Mouse (Mus musculus) layer of hippocampus, adult 8-10 months (tissue): ENCODE measurements at regions not wholly inside any gene's neighbourhood (a gene's known extent, or its start where the extent isn't known, plus 50 kb on each side); places are given as distances from the start of the nearest gene placed in this dataset.

Source experiments
- DNase-seq, 2 experiments: peaks; one replicate each; pipeline ENCODE4 v3.0.0; 2022; ENCODE audit warnings: low spot score in 2 of 2

DNA sequence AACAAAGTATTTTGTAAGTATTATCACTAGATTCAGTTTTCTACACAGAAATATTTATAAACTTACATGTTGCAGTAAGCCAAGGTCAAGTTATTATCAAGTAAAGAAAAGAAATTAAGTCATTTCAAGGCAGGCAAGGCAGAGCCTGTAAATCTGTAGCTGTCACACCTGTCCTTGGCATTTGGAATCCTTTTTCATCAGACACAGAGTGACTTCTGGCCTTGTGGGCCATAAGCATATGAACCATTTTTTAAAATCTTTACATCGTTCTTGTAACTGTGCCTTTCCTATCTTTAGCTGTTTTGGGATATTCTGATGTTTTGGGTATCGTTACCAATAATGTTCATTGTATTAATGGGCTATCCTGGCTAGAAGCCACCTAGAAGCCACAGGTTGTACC, 76.7 kb upstream of the Frmd4a start:
- DNase-seq: no peak

DNA sequence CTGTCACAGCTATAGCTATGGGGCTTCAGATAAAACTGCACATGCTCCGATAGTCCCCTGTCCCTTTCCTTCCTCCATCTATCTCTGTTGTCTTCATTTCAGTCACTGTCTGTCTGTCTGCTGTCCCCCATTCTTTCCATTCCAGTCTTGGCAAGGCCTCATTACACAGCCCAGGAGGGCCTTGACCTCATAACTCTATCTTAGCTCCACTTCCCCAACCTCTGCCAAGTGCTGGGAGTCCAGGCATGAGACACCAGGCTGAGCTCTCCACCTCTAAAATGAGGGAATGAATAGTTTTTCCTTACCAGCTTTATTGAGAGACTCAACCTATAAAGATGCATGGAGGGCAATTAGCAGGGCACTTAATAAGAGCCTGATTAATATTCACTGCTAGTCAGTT, 76.0 kb upstream of the Frmd4a start:
- no peak for DNase-seq

DNA sequence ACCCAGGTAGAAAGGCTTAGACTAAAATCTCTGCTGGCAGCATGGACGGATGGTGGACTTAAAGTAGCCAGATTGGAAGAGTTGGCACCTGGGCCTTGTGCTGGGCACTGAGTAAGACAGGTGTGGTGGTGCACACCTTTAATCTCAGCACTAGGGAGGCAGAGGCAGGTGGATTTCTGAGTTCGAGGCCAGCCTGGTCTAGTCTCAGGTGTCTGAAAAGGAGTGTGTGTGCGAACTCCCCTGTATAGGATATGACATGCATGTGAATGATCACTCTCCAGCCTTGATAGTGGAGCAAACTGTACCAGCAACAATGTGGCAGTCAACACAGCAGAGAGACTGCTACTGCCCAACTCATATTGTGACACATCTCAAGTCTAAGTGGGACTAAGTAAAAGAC, 70.1 kb upstream of the Frmd4a start:
- no peak for DNase-seq

DNA sequence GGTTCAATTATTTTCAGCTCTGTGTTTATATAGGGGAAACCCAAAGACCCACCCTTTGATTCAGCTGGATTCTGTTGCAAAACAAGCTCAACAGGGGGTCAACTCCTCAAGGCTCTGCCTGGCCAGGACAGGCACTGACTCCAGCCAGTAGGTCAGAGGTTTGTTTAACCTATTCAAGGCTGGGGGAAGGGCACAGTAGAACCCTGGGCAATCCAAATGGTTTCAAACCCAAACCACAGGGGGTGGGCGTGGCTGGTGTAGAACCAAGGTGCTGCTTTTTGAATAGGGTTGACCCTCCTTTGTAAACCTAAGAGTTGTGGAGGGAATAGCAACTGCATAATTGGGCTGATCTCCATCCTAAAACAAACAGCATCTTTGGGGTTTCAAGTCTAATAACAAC, 69.2 kb upstream of the Frmd4a start:
- DNase-seq: no peak

DNA sequence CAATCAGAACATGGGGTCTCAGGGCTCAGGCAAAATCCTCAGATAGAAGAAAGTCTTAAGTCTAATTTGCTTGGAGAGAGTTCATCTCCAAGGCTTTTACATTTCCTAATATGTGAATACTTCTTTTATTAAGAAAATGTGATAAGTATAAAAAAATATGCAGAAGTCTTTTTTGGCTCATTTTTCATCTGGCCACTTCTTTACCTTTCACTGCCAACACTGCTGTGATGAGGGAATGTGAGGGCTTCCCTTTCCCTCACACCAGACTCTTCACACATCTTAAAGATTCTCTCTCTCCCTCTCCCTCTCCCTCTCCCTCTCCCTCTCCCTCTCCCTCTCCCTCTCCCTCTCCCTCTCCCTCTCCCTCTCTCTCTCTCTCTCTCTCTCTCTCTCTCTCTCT, 60.0 kb upstream of the Frmd4a start:
- DNase-seq: no peak

DNA sequence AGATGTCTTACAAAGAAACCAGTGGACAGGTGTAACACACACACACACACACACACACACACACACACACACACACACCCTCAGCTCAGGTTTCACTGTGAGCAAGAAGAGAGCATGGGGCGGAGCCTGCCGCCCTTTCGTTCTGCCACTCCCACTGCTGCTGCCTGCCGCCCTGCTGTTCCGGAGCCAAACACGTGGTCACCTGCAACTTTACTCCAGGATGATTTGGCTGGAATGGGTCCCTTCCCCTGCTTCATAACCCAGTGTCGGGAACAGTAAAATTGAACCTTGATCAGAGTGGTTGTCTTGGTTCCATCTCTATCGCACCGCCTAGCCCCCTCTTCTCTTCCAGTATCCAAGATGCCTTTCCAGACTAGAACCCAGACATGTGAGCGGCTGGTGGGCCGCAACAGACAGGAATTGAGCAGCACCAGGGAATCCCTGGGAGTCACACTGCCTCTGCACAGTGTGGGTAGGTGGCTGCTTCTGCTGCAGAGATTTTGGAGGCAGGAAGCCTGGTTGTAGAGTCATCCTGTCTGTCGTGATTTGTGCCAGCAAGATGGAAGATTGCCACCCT, 59.4 kb upstream of the Frmd4a start:
- DNase-seq: peak; percentile 47 to 49

DNA sequence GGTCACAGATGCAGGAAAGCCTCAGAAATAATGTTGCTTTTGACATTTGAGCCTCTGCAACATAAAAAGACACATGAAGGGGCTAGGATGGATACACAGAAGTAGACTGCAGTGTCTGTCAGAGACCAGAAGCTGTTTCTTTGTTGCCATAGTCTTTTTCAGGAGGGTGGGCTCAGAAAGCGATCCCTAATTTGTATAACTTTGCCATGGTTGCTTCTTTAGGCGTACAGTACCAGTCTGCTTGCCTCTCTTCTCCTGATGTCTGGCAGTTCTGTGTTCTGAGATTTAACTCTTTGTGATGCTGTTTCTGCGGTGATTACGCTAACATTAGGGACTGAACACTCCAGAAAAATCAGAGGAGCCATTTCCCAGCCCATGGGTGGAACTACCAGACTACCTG, 58.8 kb upstream of the Frmd4a start:
- DNase-seq: no peak

DNA sequence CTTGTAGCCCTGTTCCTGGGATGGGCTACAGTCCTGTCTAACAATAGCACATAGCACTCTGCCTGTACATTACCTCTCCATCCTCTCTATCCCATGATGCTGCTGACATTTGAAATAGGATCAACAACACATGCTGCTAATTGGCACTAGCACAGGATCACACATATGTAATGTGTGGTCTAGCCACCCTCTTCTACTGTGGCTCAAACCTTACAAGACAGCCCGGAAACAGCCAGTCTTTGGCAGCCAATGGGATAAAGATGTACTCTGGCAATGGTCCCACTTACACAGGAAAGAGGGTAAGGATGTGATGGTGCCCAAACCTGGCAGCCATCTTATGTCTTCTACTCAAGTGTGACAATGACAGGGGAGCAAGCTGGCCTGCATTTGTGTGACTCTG, 58.3 kb upstream of the Frmd4a start:
- DNase-seq: no peak

DNA sequence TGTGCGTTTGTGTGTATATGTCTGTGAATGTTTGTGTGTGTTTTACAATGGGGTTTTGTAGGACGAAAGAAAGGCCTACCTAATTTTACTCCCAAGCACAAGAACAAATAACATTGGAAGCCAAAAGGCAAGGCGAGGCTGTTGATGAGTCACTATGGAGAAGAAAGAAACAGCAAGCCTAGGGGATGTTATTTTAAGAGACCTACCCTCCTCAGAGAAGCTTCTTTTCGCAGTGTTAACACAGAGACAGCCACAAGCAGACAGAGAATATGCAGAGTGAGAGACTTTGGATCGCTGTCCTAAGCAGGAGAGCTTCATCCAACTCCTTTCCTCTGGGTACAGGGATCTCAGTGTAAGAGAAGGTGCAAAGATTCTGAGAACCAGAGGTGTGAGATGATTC, 57.3 kb upstream of the Frmd4a start:
- no peak for DNase-seq

DNA sequence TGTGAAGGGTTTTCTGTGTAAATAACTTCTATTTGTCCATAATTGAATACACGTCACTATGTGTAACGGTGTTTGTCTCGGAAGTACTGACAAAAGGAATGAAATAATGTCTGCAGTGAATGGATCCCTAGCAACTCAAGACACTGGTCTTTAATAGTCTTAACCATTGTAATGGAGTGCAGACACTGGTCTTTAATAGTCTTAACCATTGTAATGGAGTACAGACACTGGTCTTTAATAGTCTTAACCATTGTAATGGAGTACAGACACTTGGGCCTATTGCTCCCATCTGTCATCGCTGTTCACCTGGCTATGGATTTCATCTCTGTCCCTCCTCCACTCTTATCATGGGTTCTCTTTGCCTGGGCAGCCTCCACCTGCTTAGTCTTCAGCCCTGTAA, 53.2 kb upstream of the Frmd4a start:
- no peak for DNase-seq
